Mouse (Mus musculus): ENCODE measurements around the gene Nxnl2. TPM values are rescaled to one million over a fixed set of nuclear protein-coding genes. Genes with fewer than 3 reads are reported as not detected.

The Nxnl2 gene
- polyA plus RNA-seq, 1 experiment from 2014 or later: 1.1 TPM

DNA sequence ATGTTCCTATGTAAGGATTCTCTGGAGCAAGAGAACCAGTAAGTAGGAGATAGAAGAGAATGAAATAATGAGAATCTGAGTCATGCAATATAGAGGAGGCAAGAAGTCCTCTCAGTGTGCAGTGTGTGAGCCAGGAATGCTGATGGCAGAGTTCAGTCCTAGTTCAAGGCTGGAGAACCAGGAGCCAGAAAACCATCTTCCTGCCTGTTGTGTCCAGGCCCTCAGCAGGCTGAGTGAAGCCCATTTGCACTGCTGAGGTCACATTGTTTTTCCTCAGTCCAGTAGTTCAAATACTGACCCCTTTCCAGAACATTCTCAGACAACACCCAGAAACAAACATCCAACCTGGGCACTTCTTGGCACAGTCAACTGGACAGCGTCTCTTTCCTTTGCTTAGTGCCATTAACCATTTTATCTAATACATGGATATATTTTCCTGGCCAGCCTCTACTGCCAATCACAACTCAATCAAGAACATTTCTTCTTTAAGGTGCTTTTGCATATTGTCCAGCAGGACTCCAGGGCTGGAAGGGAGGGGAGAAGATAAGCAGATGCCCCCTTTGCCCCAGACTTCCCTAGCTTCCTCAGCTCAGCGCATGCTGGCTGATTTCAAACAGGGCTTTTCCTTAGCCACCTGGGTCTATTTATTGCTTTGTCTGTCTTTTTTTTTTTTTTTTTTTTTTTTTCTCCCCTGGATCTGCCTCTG is 33.7 kb upstream of the Nxnl2 start:
- WGBS: 68% methylated on average over 2 of the region's 2 CpGs
- no peak for ATAC-seq (ENCODE audit: low FRiP score, low TSS enrichment)
- peak overlapping the region; percentile 44; the same call in 1 of the 2 replicates for H3K27ac ChIP-seq (ENCODE audit: low read depth, low read length)
- no peak overlapping the region for H3K4me3 ChIP-seq (ENCODE audit: low read length)
- H3K9me3 ChIP-seq (ENCODE audit: control insufficient read depth, low read length): no peaks in the 10 kb centered on the region
- H3K36me3 ChIP-seq (ENCODE audit: control insufficient read depth, insufficient read depth, low read length): peaks cover 43% of the 10 kb centered on the region
- no peaks in the 10 kb centered on the region for H3K27me3 ChIP-seq (ENCODE audit: control insufficient read depth, insufficient read depth, low read length)
- no peak overlapping the region for H3K4me2 ChIP-seq (replicated peaks; ENCODE audit: low read depth, low read length)
- H3K9ac ChIP-seq (ENCODE audit: low read depth, low read length): no peak overlapping the region
- no peaks in the 10 kb centered on the region for H3K4me1 ChIP-seq (ENCODE audit: control insufficient read depth, insufficient read depth, low read length)

DNA sequence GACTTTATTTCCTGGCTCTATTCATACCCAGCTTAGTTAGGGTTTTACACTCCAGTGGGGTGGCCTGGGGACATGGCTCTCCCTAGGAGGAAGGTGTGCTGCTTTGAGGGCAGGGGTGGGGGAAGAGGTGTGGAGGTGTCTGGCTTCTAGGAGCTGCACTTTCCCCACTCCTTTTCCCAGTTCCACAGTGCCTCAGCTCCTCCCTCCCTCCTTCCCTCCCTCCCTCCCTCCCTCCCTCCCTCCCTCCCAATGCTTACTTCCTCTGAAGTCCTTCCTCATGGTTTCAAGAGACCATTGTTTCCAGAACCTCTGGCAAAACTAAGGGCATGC is 33.2 kb upstream of the Nxnl2 start:
- Histone ChIP-seq H3K9ac (ENCODE audit: low read depth, low read length) (no peak overlapping the region), H3K4me1 (ENCODE audit: control insufficient read depth, insufficient read depth, low read length) (no peaks in the 10 kb centered on the region), H3K4me2 (replicated peaks; ENCODE audit: low read depth, low read length) (no peak overlapping the region), H3K4me3 (ENCODE audit: low read length) (no peak overlapping the region), H3K27ac (ENCODE audit: low read depth, low read length) (peak overlapping the region; percentile 44; the same call in 1 of the 2 replicates), H3K27me3 (ENCODE audit: control insufficient read depth, insufficient read depth, low read length) (no peaks in the 10 kb centered on the region), H3K36me3 (ENCODE audit: control insufficient read depth, insufficient read depth, low read length) (peaks cover 43% of the 10 kb centered on the region), H3K9me3 (ENCODE audit: control insufficient read depth, low read length) (no peaks in the 10 kb centered on the region)
- 0 out of 2 replicates have a peak, but pooled peaks have one; percentile 75 for ATAC-seq (ENCODE audit: low FRiP score, low TSS enrichment)

DNA sequence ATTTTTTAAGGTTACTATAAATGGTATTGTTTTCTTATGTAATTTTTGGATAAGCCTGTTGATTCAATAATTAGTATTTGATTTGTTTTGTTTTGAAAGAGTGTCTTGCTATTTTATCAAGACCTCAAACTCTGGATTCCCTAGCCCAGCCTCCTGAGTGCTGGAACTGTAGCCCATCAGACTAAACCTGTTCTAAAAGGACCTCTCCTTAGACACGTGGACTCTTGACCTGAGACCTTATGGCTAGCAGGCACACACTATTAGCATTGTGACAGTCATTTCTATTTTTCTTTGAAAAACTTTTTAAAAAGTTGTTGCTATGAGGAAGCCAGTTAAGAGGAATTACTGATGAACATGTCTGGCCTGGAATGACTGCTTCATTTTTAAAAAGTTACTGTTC is 23.7 kb upstream of the Nxnl2 start:
- ATAC-seq (ENCODE audit: low FRiP score, low TSS enrichment): no peak
- WGBS: 64% methylated on average over 1 of the region's 1 CpGs

DNA sequence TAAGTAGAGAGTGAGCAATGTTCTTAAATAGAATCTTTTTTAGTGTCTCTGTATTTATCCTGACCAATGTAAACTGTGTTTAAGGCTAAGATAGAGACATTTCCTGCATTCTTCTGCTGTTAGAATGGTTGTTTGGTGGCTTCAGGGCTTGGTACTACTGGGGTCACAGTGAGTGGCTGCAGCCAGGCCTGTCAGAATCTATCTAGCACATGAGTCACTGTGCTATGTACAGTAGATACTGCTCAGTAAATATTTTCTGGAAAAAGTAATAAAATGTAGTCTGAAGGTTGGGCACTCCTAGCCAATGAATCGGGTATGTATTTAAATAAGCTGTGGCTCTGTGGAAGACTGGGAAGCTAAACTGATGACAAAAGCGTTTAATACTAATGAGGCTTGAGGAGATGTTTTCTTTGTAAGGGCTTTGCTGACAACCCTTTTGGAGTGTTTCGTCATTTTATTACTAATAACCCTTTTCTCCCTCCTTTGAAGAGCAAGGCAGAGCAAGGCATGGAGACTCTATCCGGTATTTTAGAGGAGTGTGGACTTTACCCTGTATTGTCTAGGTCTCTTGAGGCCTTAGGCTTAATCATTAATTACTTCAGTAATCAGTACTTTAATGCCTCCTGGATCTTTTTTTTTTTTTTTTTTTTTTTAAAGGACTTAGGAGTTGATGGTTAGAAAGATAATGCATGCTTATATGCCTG is 17.7 kb upstream of the Nxnl2 start:
- Histone ChIP-seq H3K9ac (ENCODE audit: low read depth, low read length) (no peak overlapping the region), H3K9me3 (ENCODE audit: control insufficient read depth, low read length) (no peaks in the 10 kb centered on the region), H3K36me3 (ENCODE audit: control insufficient read depth, insufficient read depth, low read length) (peaks cover 56% of the 10 kb centered on the region), H3K4me3 (ENCODE audit: low read length) (no peak overlapping the region), H3K4me2 (replicated peaks; ENCODE audit: low read depth, low read length) (no peak overlapping the region), H3K4me1 (ENCODE audit: control insufficient read depth, insufficient read depth, low read length) (no peaks in the 10 kb centered on the region), H3K27ac (ENCODE audit: low read depth, low read length) (peak overlapping the region; percentile 43; the same call in 1 of the 2 replicates), H3K27me3 (ENCODE audit: control insufficient read depth, insufficient read depth, low read length) (no peaks in the 10 kb centered on the region)
- ATAC-seq (ENCODE audit: low FRiP score, low TSS enrichment): 0 out of 2 replicates have a peak, but pooled peaks have one; percentile 55
- 75% methylated on average over 4 of the region's 4 CpGs for WGBS

More for the DNA sequence above, 23.7 kb upstream of the Nxnl2 start:
- Histone ChIP-seq H3K4me2 (replicated peaks; ENCODE audit: low read depth, low read length) (no peak overlapping the region), H3K4me3 (ENCODE audit: low read length) (no peak overlapping the region), H3K9me3 (ENCODE audit: control insufficient read depth, low read length) (no peaks in the 10 kb centered on the region), H3K9ac (ENCODE audit: low read depth, low read length) (no peak overlapping the region), H3K27ac (ENCODE audit: low read depth, low read length) (no peak overlapping the region), H3K27me3 (ENCODE audit: control insufficient read depth, insufficient read depth, low read length) (no peaks in the 10 kb centered on the region), H3K4me1 (ENCODE audit: control insufficient read depth, insufficient read depth, low read length) (no peaks in the 10 kb centered on the region), H3K36me3 (ENCODE audit: control insufficient read depth, insufficient read depth, low read length) (peaks cover 46% of the 10 kb centered on the region)

DNA sequence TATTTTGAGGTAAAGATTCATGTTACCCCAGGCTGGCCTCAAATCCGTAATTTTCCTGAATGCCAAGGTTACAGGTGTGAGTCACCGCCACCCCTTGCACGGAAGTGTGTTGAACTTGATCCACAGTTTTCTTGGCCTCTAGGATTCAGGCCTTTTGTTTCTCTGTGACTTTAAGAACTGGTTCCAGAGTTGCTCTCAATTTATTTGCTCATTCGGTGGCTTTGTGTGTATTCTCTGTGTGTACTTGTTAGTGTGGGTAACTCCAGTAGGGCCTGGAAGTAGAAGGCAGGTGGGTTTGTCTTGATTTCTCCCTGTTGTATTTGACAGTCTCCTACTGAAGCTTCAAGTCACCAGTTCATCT is 17.2 kb upstream of the Nxnl2 start:
- ATAC-seq (ENCODE audit: low FRiP score, low TSS enrichment): no peak
- H3K4me2 ChIP-seq (replicated peaks; ENCODE audit: low read depth, low read length): no peak overlapping the region
- H3K9me3 ChIP-seq (ENCODE audit: control insufficient read depth, low read length): no peaks in the 10 kb centered on the region
- WGBS: 75% methylated on average over 4 of the region's 4 CpGs
- no peak overlapping the region; the same call in 1 of the 2 replicates for H3K27ac ChIP-seq (ENCODE audit: low read depth, low read length)
- H3K9ac ChIP-seq (ENCODE audit: low read depth, low read length): no peak overlapping the region
- no peak overlapping the region for H3K4me3 ChIP-seq (ENCODE audit: low read length)
- H3K4me1 ChIP-seq (ENCODE audit: control insufficient read depth, insufficient read depth, low read length): no peaks in the 10 kb centered on the region
- H3K36me3 ChIP-seq (ENCODE audit: control insufficient read depth, insufficient read depth, low read length): peaks cover 59% of the 10 kb centered on the region
- no peaks in the 10 kb centered on the region for H3K27me3 ChIP-seq (ENCODE audit: control insufficient read depth, insufficient read depth, low read length)

DNA sequence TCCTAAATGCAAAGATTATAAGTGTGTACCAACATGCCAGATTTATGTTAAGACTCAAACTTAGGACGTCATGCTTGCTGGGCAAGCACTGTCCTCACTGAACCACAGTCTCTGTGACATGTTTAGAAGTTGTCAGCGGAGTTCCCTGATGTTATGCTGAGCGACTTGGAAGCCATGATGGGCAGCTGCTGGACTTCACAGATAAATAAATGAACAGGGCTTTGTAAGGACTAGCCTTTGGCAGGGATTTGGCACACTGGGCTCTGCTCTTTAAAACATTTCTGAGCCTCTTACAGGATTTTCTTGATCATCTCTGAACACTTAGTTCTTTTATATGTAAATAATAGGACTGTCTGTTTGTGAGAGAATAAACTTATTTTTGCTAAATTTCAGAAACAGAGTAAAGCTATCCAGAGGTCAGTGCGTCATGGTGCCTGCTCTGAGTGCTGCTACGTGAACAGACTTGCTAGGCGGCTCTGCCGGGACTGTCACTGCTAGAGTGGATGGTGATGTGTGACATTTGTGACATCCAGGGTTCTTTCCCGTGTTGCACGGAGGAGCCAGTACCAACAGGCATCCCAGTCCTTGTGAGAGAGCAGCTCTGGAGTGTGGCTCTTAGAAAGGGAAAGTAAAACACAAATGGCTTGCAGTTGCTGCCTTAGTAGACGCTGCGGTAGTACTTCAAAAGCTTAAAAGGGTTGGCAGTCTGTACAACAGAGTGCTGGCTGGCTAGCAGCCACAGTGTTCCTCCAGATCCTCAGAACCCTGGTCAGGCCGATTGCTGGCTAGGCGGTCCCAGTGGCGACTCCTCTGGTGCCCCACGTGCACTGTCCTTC is 15.4 kb upstream of the Nxnl2 start:
- no peaks in the 10 kb centered on the region for H3K27me3 ChIP-seq (ENCODE audit: control insufficient read depth, insufficient read depth, low read length)
- no peak overlapping the region for H3K4me2 ChIP-seq (replicated peaks; ENCODE audit: low read depth, low read length)
- H3K9ac ChIP-seq (ENCODE audit: low read depth, low read length): no peak overlapping the region
- H3K4me1 ChIP-seq (ENCODE audit: control insufficient read depth, insufficient read depth, low read length): no peaks in the 10 kb centered on the region
- no peak overlapping the region for H3K27ac ChIP-seq (ENCODE audit: low read depth, low read length)
- H3K9me3 ChIP-seq (ENCODE audit: control insufficient read depth, low read length): no peaks in the 10 kb centered on the region
- H3K4me3 ChIP-seq (ENCODE audit: low read length): no peak overlapping the region
- no peak for ATAC-seq (ENCODE audit: low FRiP score, low TSS enrichment)
- peaks cover 46% of the 10 kb centered on the region for H3K36me3 ChIP-seq (ENCODE audit: control insufficient read depth, insufficient read depth, low read length)
- WGBS: 89% methylated on average over 15 of the region's 15 CpGs

DNA sequence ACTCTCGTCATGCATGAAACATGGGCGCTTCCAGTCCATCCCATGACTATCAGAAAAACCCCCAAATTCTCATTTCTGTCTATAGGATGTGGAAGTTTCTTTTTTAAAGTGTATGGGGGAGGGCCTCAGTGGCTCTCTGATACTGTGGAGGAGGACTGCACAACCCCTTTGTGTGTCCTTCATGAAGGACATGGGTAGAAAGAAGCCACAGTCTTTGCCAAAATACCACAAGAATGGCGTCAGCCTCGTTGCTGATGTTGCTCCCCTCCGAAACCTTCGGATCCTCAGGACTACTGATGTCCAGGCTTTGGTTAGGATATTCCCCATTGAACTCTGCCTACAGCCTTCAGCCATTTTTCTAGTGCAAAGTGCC is 14.8 kb upstream of the Nxnl2 start:
- Histone ChIP-seq H3K27me3 (ENCODE audit: control insufficient read depth, insufficient read depth, low read length) (no peaks in the 10 kb centered on the region), H3K4me1 (ENCODE audit: control insufficient read depth, insufficient read depth, low read length) (no peaks in the 10 kb centered on the region), H3K36me3 (ENCODE audit: control insufficient read depth, insufficient read depth, low read length) (peaks cover 44% of the 10 kb centered on the region), H3K4me2 (replicated peaks; ENCODE audit: low read depth, low read length) (no peak overlapping the region), H3K9me3 (ENCODE audit: control insufficient read depth, low read length) (no peaks in the 10 kb centered on the region), H3K27ac (ENCODE audit: low read depth, low read length) (no peak overlapping the region), H3K4me3 (ENCODE audit: low read length) (no peak overlapping the region), H3K9ac (ENCODE audit: low read depth, low read length) (no peak overlapping the region)
- no peak for ATAC-seq (ENCODE audit: low FRiP score, low TSS enrichment)
- 98% methylated on average over 6 of the region's 6 CpGs for WGBS

DNA sequence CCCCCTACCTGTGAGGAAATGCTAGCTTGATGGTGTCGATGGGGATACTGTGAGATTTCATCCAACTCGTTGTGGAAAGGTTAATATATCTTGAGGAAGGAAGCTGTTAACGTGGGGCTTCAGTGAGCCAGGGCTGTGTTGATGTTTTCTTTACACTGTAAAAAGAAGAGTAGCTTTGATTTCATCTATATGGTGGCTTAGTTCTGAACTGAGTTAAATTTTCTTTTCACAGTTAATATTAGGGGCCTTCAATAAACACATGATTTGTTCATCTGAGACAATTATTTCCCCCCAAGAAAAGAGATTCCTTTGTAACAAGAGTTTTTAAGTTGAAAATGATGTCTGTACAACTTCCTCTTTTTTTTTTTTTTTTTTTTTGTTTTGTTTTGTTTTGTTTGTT is 13.5 kb upstream of the Nxnl2 start:
- H3K36me3 ChIP-seq (ENCODE audit: control insufficient read depth, insufficient read depth, low read length): peaks cover 44% of the 10 kb centered on the region
- no peaks in the 10 kb centered on the region for H3K4me1 ChIP-seq (ENCODE audit: control insufficient read depth, insufficient read depth, low read length)
- H3K4me2 ChIP-seq (replicated peaks; ENCODE audit: low read depth, low read length): no peak overlapping the region
- no peaks in the 10 kb centered on the region for H3K27me3 ChIP-seq (ENCODE audit: control insufficient read depth, insufficient read depth, low read length)
- ATAC-seq (ENCODE audit: low FRiP score, low TSS enrichment): no peak
- H3K9me3 ChIP-seq (ENCODE audit: control insufficient read depth, low read length): no peaks in the 10 kb centered on the region
- WGBS: 49% methylated on average over 3 of the region's 3 CpGs
- no peak overlapping the region for H3K9ac ChIP-seq (ENCODE audit: low read depth, low read length)
- H3K4me3 ChIP-seq (ENCODE audit: low read length): no peak overlapping the region
- no peak overlapping the region for H3K27ac ChIP-seq (ENCODE audit: low read depth, low read length)

DNA sequence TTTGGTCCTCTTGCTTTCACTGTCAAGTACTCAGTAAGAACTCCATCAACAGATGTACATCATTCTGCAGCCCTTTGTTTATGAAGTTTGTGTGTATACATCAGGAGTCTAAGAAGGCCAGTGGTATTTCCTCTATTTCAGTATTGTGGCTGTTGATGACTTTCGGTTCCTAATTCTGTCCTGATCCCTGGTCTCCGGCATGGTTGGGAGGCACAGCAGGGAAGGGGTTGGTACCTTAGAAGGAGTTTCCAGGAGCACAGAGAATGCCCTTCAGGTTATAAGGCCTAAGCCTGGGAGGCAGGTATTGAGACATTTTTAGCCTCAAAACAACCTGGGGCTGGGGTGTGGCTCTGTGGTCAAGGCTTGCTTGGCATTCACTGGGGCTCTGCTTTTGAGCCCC is 9.2 kb upstream of the Nxnl2 start:
- Histone ChIP-seq H3K4me3 (ENCODE audit: low read length) (no peak overlapping the region), H3K4me2 (replicated peaks; ENCODE audit: low read depth, low read length) (no peak overlapping the region), H3K36me3 (ENCODE audit: control insufficient read depth, insufficient read depth, low read length) (peaks cover 8% of the 10 kb centered on the region; the same call in 1 of the 2 replicates), H3K27me3 (ENCODE audit: control insufficient read depth, insufficient read depth, low read length) (no peaks in the 10 kb centered on the region), H3K9ac (ENCODE audit: low read depth, low read length) (no peak overlapping the region), H3K27ac (ENCODE audit: low read depth, low read length) (no peak overlapping the region), H3K9me3 (ENCODE audit: control insufficient read depth, low read length) (no peaks in the 10 kb centered on the region), H3K4me1 (ENCODE audit: control insufficient read depth, insufficient read depth, low read length) (no peaks in the 10 kb centered on the region)
- no peak for ATAC-seq (ENCODE audit: low FRiP score, low TSS enrichment)
- 85% methylated on average over 2 of the region's 2 CpGs for WGBS
